Mouse (Mus musculus) E14TG2a.4 (cell line): ENCODE data around the gene Slbp.

ENCODE experiments used
- CTCF ChIP-seq: conservative IDR thresholded peaks from 2 replicates; pipeline ENCODE4 v1.5.1; 2014; ENCODE audit warnings: low read length
- NANOG ChIP-seq: IDR thresholded peaks from 2 replicates; pipeline ENCODE4 v1.6.1; 2014; ENCODE audit warnings: borderline replicate concordance, low read length, mixed read lengths
- POU5F1 ChIP-seq: IDR thresholded peaks from 2 replicates; pipeline ENCODE4 v1.6.1; 2014; ENCODE audit warnings: low read length, borderline replicate concordance

GRCm38 (mm10) chr5:33651541-33651920, 843 bp downstream of the Slbp start:
- no peak for TF ChIP-seq CTCF
- no peak for TF ChIP-seq POU5F1
- TF ChIP-seq NANOG = no peak
